Mouse (Mus musculus) urinary bladder, postnatal 4 days (tissue): ENCODE data around the gene Ccr6.
A peak's percentile ranks its signal among the peaks of the same experiment; 100 is the strongest.

Experiments used
- DNase-seq, 2 experiments: peaks; one replicate each; pipeline ENCODE4 v3.0.0; 2021 to 2022; ENCODE audit warnings: low spot score in 2 of 2

Ccr6 gene

GRCm38 (mm10) chr17:8283526-8284253 lies 47.8 kb downstream of the Ccr6 start:
- DNase-seq, result peak; percentile 95 to 96

- DNase-seq, result peak; percentile 29 to 65
Observed at GRCm38 (mm10) chr17:8284254-8284661, 48.4 kb downstream of the Ccr6 start.

GRCm38 (mm10) chr17:8285056-8285455 lies 49.2 kb downstream of the Ccr6 start:
- DNase-seq, result no peak

GRCm38 (mm10) chr17:8286987-8287386 lies 51.1 kb downstream of the Ccr6 start:
- DNase-seq, result no peak

- DNase-seq, result no peak
Observed at GRCm38 (mm10) chr17:8289993-8290679, 54.3 kb downstream of the Ccr6 start.

GRCm38 (mm10) chr17:8290736-8291135 lies 54.9 kb downstream of the Ccr6 start:
- no peak for DNase-seq

GRCm38 (mm10) chr17:8295825-8296224 lies 60.0 kb downstream of the Ccr6 start:
- DNase-seq, result no peak

GRCm38 (mm10) chr17:8296313-8296844 lies 60.5 kb downstream of the Ccr6 start:
- no peak for DNase-seq

GRCm38 (mm10) chr17:8297746-8298145 lies 61.9 kb downstream of the Ccr6 start:
- no peak for DNase-seq

GRCm38 (mm10) chr17:8298281-8298680 lies 62.4 kb downstream of the Ccr6 start:
- DNase-seq, result no peak

GRCm38 (mm10) chr17:8299524-8299923 lies 63.7 kb downstream of the Ccr6 start:
- DNase-seq, result no peak

GRCm38 (mm10) chr17:8301515-8301914 lies 65.7 kb downstream of the Ccr6 start:
- no peak for DNase-seq

GRCm38 (mm10) chr17:8302772-8303438 lies 67.1 kb downstream of the Ccr6 start:
- DNase-seq, result no peak

- DNase-seq, result no peak
Observed at GRCm38 (mm10) chr17:8303671-8304070, 67.8 kb downstream of the Ccr6 start.

- no peak for DNase-seq
Observed at GRCm38 (mm10) chr17:8305801-8306200, 70.0 kb downstream of the Ccr6 start.
